Mouse (Mus musculus): ENCODE measurements at regions not wholly inside any gene's neighbourhood (a gene's known extent, or its start where the extent isn't known, plus 50 kb on each side); places are given as distances from the start of the nearest gene placed in this dataset.
A peak's percentile ranks its signal among the peaks of the same experiment; 100 is the strongest.

DNA sequence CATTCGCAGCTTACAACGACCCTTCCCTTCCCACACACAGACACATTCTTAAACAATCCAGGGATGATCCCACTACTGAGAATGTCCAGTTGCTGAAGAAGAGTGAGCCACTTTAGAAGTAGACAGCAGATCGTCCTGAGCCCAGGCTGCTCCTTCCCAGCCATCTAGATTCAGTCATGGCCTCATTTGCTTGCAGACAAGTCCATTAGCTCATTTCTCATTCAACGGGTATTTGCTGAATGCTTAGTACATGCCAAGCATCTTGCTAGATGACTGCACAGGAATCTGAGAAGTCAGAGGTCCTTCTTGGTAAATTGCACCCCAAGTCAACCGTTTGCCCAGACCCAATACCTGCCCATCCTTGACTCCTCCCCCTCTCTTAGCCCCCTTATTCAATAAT is 57.8 kb downstream of the Ier5 start:
- 0 out of 2 replicates have a peak, but pooled peaks cover 3% of the 10 kb centered on the region for H3K4me1 ChIP-seq (ENCODE audit: control insufficient read depth, insufficient read depth, low read length)
- 71% methylated on average over 5 of the region's 5 CpGs for WGBS

DNA sequence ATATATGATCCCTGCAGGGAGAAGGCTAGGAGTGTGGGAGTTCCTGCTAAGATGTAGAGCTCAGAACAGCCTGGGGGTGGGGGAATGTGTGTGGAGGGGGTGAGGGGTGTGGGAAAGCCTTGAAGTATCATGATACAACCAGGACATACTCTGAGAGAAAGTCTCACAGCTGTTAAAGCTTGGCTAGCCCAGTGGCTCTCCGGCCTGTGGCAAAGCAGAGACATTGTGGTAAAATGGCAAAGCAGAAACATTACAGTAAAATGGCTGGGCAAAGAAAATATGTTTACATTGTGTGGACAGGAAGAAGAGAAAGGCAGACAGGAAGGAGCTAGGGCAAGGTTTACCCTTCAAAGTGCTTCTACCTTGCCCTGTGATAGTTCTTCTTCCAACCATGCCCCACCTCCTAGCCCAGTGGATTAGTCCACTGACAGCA is 58.5 kb downstream of the Ier5 start:
- Histone ChIP-seq H3K27ac (ENCODE audit: low read depth, low read length) (0 out of 2 replicates have a peak overlapping the region, but pooled peaks have one; percentile 27), H3K4me1 (ENCODE audit: control insufficient read depth, insufficient read depth, low read length) (0 out of 2 replicates have a peak, but pooled peaks cover 3% of the 10 kb centered on the region), H3K9me3 (ENCODE audit: control insufficient read depth, low read length) (no peaks in the 10 kb centered on the region), H3K4me2 (ENCODE audit: low read depth) (no peak overlapping the region), H3K9ac (ENCODE audit: low read length) (no peak overlapping the region; the same call in 1 of the 2 replicates), H3K4me3 (ENCODE audit: low read depth, low read length) (no peak overlapping the region), H3K27me3 (ENCODE audit: control insufficient read depth, insufficient read depth, low read length) (no peaks in the 10 kb centered on the region), H3K36me3 (ENCODE audit: control insufficient read depth, insufficient read depth, low read length) (no peaks in the 10 kb centered on the region)
- ATAC-seq (ENCODE audit: insufficient read depth, low FRiP score, low TSS enrichment) (no peak), DNase-seq (ENCODE audit: low spot score) (no peak)
- 62% methylated on average over 1 of the region's 1 CpGs for WGBS

More for the DNA sequence above, 57.8 kb downstream of the Ier5 start:
- Histone ChIP-seq H3K9ac (ENCODE audit: low read length) (no peak overlapping the region), H3K4me2 (ENCODE audit: low read depth) (no peak overlapping the region), H3K36me3 (ENCODE audit: control insufficient read depth, insufficient read depth, low read length) (no peaks in the 10 kb centered on the region), H3K27me3 (ENCODE audit: control insufficient read depth, insufficient read depth, low read length) (no peaks in the 10 kb centered on the region), H3K27ac (ENCODE audit: low read depth, low read length) (no peak overlapping the region), H3K4me3 (ENCODE audit: low read depth, low read length) (no peak overlapping the region), H3K9me3 (ENCODE audit: control insufficient read depth, low read length) (no peaks in the 10 kb centered on the region)
- ATAC-seq (ENCODE audit: insufficient read depth, low FRiP score, low TSS enrichment) (no peak), DNase-seq (ENCODE audit: low spot score) (no peak)

DNA sequence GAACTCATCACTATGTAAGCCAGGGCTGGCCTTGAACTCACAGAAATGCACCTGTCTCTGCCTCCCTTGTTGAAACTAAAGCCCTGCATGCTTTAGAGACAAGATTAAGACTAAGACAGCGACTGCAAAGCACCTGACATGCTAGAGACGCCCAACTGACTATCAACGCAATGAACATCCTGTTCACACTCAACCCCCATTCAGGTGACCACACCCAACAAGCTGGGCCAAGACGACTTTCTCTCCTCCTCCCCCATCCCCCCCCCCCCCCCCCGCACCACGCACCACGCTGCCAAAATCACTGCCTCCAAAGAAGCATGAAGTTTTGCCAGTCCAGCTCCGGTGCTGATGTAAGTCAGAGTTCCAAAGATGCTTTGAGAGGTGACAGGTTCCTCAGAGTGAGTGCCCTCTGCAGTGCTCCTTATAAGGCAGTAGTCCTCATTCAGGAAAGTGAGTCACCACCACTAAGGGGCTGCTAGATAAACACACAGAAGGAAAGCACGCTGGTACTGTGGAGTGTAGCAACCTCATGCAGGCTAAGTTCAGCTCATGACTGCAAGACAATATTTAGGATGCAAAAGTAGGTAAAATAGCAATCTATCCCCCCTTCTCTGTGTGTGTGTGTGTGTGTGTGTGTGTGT is 59.2 kb downstream of the Ier5 start:
- H3K27me3 ChIP-seq (ENCODE audit: control insufficient read depth, insufficient read depth, low read length): no peaks in the 10 kb centered on the region
- DNase-seq (ENCODE audit: low spot score) (no peak), ATAC-seq (ENCODE audit: insufficient read depth, low FRiP score, low TSS enrichment) (no peak)
- no peak overlapping the region for H3K27ac ChIP-seq (ENCODE audit: low read depth, low read length)
- H3K9ac ChIP-seq (ENCODE audit: low read length): no peak overlapping the region
- 58% methylated on average over 8 of the region's 9 CpGs for WGBS
- no peaks in the 10 kb centered on the region for H3K36me3 ChIP-seq (ENCODE audit: control insufficient read depth, insufficient read depth, low read length)
- no peak overlapping the region for H3K4me3 ChIP-seq (ENCODE audit: low read depth, low read length)
- no peaks in the 10 kb centered on the region for H3K9me3 ChIP-seq (ENCODE audit: control insufficient read depth, low read length)
- 0 out of 2 replicates have a peak, but pooled peaks cover 3% of the 10 kb centered on the region for H3K4me1 ChIP-seq (ENCODE audit: control insufficient read depth, insufficient read depth, low read length)
- no peak overlapping the region for H3K4me2 ChIP-seq (ENCODE audit: low read depth)

DNA sequence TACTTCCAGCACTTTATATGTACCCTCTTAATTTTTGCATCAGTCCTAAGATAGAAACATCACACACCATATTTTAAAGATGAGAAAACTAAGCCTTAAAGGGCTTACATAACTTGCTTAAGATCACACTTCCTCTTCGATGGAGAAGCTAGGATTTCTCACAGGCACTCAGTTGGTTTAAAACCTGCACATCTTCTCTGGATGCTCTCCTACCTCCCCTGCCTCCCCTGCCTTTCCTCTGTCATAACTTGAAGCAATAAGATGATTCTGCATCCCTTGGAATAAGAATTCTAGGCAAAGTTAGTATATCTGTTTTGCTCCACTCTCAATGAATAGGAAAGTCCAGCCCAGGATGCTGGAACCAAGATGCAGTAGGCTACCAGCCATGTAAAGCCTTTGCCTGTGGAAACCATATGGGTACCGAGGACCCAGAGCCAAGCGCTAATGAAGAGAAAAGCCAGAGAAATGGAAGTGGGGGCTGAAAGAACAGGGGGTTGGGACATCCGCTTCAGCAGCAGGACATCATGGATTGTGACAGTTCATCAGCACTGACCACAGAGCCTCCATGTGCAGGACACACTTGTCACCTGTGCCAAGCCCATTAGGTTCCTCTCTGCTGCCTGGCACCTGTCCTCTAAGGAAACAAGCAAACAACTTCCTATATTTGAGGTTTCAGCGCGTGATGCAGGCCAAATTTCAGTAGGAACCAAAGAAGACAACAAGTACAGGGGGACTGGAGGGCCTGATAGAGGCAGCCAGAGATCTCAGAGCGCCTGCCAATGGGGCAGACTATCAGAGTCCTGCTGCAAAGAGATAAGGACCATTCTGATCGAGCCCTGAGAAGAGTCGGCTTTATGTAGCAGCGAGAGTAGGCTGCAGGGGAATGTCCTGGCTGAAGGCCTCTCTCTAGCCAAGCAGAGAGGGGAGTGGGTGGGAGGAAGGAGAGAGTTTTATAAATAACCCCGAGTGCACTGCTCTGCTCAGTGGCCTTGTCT is 60.5 kb downstream of the Ier5 start:
- WGBS: 77% methylated on average over 11 of the region's 11 CpGs
- ATAC-seq (ENCODE audit: insufficient read depth, low FRiP score, low TSS enrichment) (no peak), DNase-seq (ENCODE audit: low spot score) (no peak)
- Histone ChIP-seq H3K4me1 (ENCODE audit: control insufficient read depth, insufficient read depth, low read length) (0 out of 2 replicates have a peak, but pooled peaks cover 3% of the 10 kb centered on the region), H3K27ac (ENCODE audit: low read depth, low read length) (no peak overlapping the region), H3K36me3 (ENCODE audit: control insufficient read depth, insufficient read depth, low read length) (no peaks in the 10 kb centered on the region), H3K4me2 (ENCODE audit: low read depth) (no peak overlapping the region), H3K9me3 (ENCODE audit: control insufficient read depth, low read length) (no peaks in the 10 kb centered on the region), H3K4me3 (ENCODE audit: low read depth, low read length) (no peak overlapping the region), H3K27me3 (ENCODE audit: control insufficient read depth, insufficient read depth, low read length) (no peaks in the 10 kb centered on the region), H3K9ac (ENCODE audit: low read length) (no peak overlapping the region)

DNA sequence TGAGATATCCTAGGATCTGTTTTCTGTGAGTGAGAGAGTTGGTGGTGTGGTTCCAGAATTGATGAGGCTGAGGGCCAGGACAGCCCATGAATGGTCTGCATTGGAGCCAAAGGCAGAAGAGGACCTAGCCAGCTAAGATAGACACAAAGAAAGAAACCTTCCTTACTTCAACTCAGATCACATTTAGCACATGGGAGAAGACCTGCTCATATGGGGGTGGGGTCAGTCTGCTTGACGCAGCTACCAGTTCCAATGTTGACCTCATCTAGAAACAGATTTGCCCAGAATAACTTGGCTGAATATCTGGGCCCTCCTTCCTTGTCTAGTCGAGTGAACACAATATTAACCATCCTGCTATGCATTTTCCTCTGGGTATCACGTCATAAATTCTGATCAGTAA is 62.0 kb downstream of the Ier5 start:
- no peak overlapping the region for H3K4me3 ChIP-seq (ENCODE audit: low read depth, low read length)
- H3K4me2 ChIP-seq (ENCODE audit: low read depth): no peak overlapping the region
- no peak overlapping the region for H3K27ac ChIP-seq (ENCODE audit: low read depth, low read length)
- no peak for DNase-seq (ENCODE audit: low spot score)
- 96% methylated on average over 3 of the region's 3 CpGs for WGBS
- H3K27me3 ChIP-seq (ENCODE audit: control insufficient read depth, insufficient read depth, low read length): no peaks in the 10 kb centered on the region
- no peak for ATAC-seq (ENCODE audit: insufficient read depth, low FRiP score, low TSS enrichment)
- H3K9ac ChIP-seq (ENCODE audit: low read length): no peak overlapping the region
- H3K36me3 ChIP-seq (ENCODE audit: control insufficient read depth, insufficient read depth, low read length): no peaks in the 10 kb centered on the region
- no peaks in the 10 kb centered on the region for H3K9me3 ChIP-seq (ENCODE audit: control insufficient read depth, low read length)
- H3K4me1 ChIP-seq (ENCODE audit: control insufficient read depth, insufficient read depth, low read length): 0 out of 2 replicates have a peak, but pooled peaks cover 3% of the 10 kb centered on the region

DNA sequence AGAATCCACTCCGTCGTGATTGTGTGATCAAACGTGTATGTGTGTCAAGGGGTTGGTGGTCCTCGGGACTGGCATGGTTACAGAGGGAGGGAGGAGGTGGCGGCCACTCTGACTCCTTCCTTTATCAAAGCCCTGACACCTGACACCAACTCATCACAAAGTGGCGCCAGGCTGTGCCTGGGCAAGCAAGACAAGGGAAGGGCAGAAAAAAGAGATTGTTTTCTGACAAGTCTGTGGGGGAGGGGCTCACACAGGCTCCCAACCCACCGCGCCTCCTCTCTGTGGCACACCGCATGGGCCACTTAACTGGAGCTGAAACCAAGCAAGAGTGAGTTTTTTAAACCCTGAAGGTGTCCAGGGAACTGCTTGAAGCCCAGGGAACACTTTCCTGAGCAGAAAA is 68.5 kb downstream of the Ier5 start:
- WGBS: 10% methylated on average over 9 of the region's 9 CpGs
- ATAC-seq (ENCODE audit: insufficient read depth, low FRiP score, low TSS enrichment): no peak
- no peak overlapping the region for H3K4me2 ChIP-seq (ENCODE audit: low read depth)
- no peak for DNase-seq (ENCODE audit: low spot score)
- H3K27ac ChIP-seq (ENCODE audit: low read depth, low read length): no peak overlapping the region
- no peaks in the 10 kb centered on the region for H3K9me3 ChIP-seq (ENCODE audit: control insufficient read depth, low read length)
- H3K9ac ChIP-seq (ENCODE audit: low read length): no peak overlapping the region; the same call in 1 of the 2 replicates
- H3K27me3 ChIP-seq (ENCODE audit: control insufficient read depth, insufficient read depth, low read length): no peaks in the 10 kb centered on the region
- peaks cover 3% of the 10 kb centered on the region; the same call in 1 of the 2 replicates for H3K4me1 ChIP-seq (ENCODE audit: control insufficient read depth, insufficient read depth, low read length)
- H3K36me3 ChIP-seq (ENCODE audit: control insufficient read depth, insufficient read depth, low read length): no peaks in the 10 kb centered on the region
- H3K4me3 ChIP-seq (ENCODE audit: low read depth, low read length): no peak overlapping the region

DNA sequence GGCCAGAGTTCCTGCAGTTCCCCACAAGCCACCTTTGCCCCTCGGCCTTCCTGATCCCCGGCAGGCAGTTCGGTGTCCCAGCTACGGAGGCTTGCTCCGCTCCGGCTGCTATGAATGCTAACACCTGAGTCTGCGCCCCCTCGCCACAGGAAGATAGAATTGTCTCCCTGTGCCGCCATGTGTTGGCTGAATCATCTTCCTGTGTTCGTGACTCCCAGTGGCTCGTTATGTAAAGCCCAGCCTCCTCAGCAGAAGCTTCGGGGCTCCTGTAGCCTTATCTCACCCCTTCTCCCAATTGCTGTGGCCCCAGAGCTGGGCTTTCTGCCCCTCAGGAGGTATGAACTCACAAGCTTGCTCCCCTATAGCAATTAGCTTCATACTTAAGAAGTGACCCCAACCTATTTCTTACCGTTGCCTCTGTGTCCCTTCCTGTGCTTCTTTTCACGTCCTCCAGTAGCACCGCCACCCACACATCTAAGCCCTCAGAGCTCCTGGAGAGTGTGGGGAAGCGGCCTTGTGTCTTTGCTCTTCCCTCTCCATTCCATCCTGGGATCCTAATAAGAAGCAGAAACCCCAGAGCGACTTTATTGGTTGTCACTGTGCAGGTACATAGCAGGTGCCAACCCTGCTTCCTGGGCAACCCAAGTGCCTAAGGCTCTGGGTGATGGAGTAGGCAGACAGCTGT is 70.1 kb downstream of the Ier5 start:
- no peak overlapping the region for H3K9ac ChIP-seq (ENCODE audit: low read length)
- no peak overlapping the region for H3K4me2 ChIP-seq (ENCODE audit: low read depth)
- no peaks in the 10 kb centered on the region for H3K36me3 ChIP-seq (ENCODE audit: control insufficient read depth, insufficient read depth, low read length)
- H3K9me3 ChIP-seq (ENCODE audit: control insufficient read depth, low read length): no peaks in the 10 kb centered on the region
- no peaks in the 10 kb centered on the region for H3K27me3 ChIP-seq (ENCODE audit: control insufficient read depth, insufficient read depth, low read length)
- no peak overlapping the region for H3K4me3 ChIP-seq (ENCODE audit: low read depth, low read length)
- H3K4me1 ChIP-seq (ENCODE audit: control insufficient read depth, insufficient read depth, low read length): peaks cover 3% of the 10 kb centered on the region; the same call in 1 of the 2 replicates
- no peak overlapping the region for H3K27ac ChIP-seq (ENCODE audit: low read depth, low read length)
- 69% methylated on average over 17 of the region's 17 CpGs for WGBS
- no peak for ATAC-seq (ENCODE audit: insufficient read depth, low FRiP score, low TSS enrichment)
- DNase-seq (ENCODE audit: low spot score): no peak

DNA sequence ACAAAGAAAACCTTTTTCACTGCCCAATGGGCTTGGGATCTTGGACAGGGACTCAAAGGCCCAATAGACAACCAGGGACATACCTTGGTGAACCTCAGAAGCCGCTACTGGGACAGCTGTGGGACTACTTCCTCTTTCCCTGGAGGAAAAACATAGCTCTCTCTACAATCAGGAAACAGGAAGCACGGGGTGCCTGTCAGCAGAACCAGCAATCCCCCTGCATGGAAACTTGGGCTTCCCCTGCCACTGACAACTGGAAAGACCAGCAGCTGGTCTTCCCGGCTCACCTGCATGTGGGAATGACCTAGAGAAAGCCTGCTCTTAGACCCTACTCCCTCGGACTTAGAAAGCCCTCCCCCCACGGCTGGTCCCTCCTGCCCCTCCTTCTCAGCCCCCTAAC is 70.7 kb downstream of the Ier5 start:
- Histone ChIP-seq H3K4me3 (ENCODE audit: low read depth, low read length) (no peak overlapping the region), H3K27ac (ENCODE audit: low read depth, low read length) (no peak overlapping the region)
- WGBS: 59% methylated on average over 5 of the region's 5 CpGs

More for the DNA sequence above, 70.7 kb downstream of the Ier5 start:
- no peak for DNase-seq (ENCODE audit: low spot score)
- H3K9me3 ChIP-seq (ENCODE audit: control insufficient read depth, low read length): no peaks in the 10 kb centered on the region
- peaks cover 3% of the 10 kb centered on the region; the same call in 1 of the 2 replicates for H3K4me1 ChIP-seq (ENCODE audit: control insufficient read depth, insufficient read depth, low read length)
- H3K27me3 ChIP-seq (ENCODE audit: control insufficient read depth, insufficient read depth, low read length): no peaks in the 10 kb centered on the region
- no peaks in the 10 kb centered on the region for H3K36me3 ChIP-seq (ENCODE audit: control insufficient read depth, insufficient read depth, low read length)
- H3K9ac ChIP-seq (ENCODE audit: low read length): no peak overlapping the region
- no peak overlapping the region for H3K4me2 ChIP-seq (ENCODE audit: low read depth)
- no peak for ATAC-seq (ENCODE audit: insufficient read depth, low FRiP score, low TSS enrichment)
